Mouse (Mus musculus): ENCODE measurements around the gene Rrp9.
A peak's percentile ranks its signal among the peaks of the same experiment; 100 is the strongest.

Rrp9 gene

GRCm38 (mm10) chr9:106456325-106457162 lies 19.2 kb upstream of the Rrp9 start:
- no peak for DNase-seq (ENCODE audit: low spot score in 2 of 2)

- no peak for DNase-seq (ENCODE audit: low spot score in 2 of 2)
Measured at GRCm38 (mm10) chr9:106457163-106457559, 18.6 kb upstream of the Rrp9 start.

- DNase-seq (ENCODE audit: low spot score in 2 of 2) = no peak
Measured at GRCm38 (mm10) chr9:106457920-106458319, 17.8 kb upstream of the Rrp9 start.

GRCm38 (mm10) chr9:106459946-106460345 lies 15.8 kb upstream of the Rrp9 start:
- DNase-seq (ENCODE audit: low spot score in 2 of 2) = no peak

GRCm38 (mm10) chr9:106460401-106461025 lies 15.2 kb upstream of the Rrp9 start:
- DNase-seq (ENCODE audit: low spot score in 2 of 2) = no peak

- DNase-seq (ENCODE audit: low spot score in 2 of 2) = no peak
Measured at GRCm38 (mm10) chr9:106461026-106461415, 14.7 kb upstream of the Rrp9 start.

- no peak for DNase-seq (ENCODE audit: low spot score in 2 of 2)
Measured at GRCm38 (mm10) chr9:106461641-106462429, 13.9 kb upstream of the Rrp9 start.

- DNase-seq (ENCODE audit: low spot score in 2 of 2) = no peak
Measured at GRCm38 (mm10) chr9:106462430-106462800, 13.3 kb upstream of the Rrp9 start.

GRCm38 (mm10) chr9:106463122-106464063 lies 12.4 kb upstream of the Rrp9 start:
- no peak for DNase-seq (ENCODE audit: low spot score in 2 of 2)

- DNase-seq (ENCODE audit: low spot score in 2 of 2) = peak; percentile 71 to 80
Measured at GRCm38 (mm10) chr9:106464751-106465541, 10.8 kb upstream of the Rrp9 start.

- peak; percentile 57 to 58 for DNase-seq (ENCODE audit: low spot score in 2 of 2)
Measured at GRCm38 (mm10) chr9:106465571-106466200, 10.1 kb upstream of the Rrp9 start, which contains the start of gene Gpr62. Gene Gpr62, minus strand, starts transcription at chr9:106465938.

GRCm38 (mm10) chr9:106466721-106467120 lies 9.0 kb upstream of the Rrp9 start:
- DNase-seq (ENCODE audit: low spot score in 2 of 2) = no peak

- no peak for DNase-seq (ENCODE audit: low spot score in 2 of 2)
Measured at GRCm38 (mm10) chr9:106467746-106468145, 8.0 kb upstream of the Rrp9 start.

GRCm38 (mm10) chr9:106469317-106469716 lies 6.4 kb upstream of the Rrp9 start:
- no peak for DNase-seq (ENCODE audit: low spot score in 2 of 2)

GRCm38 (mm10) chr9:106469776-106470175 lies 6.0 kb upstream of the Rrp9 start:
- no peak for DNase-seq (ENCODE audit: low spot score in 2 of 2)

GRCm38 (mm10) chr9:106470991-106471750 lies 4.6 kb upstream of the Rrp9 start:
- no peak for DNase-seq (ENCODE audit: low spot score in 2 of 2)

GRCm38 (mm10) chr9:106471892-106472291 lies 3.9 kb upstream of the Rrp9 start:
- DNase-seq (ENCODE audit: low spot score in 2 of 2) = no peak

GRCm38 (mm10) chr9:106472321-106472720 lies 3.4 kb upstream of the Rrp9 start:
- DNase-seq (ENCODE audit: low spot score in 2 of 2) = no peak

- peak in 1 of 2 experiments; percentile 0 for DNase-seq (ENCODE audit: low spot score in 2 of 2)
Measured at GRCm38 (mm10) chr9:106473081-106473752, 2.5 kb upstream of the Rrp9 start.

Data from frontal cortex, postnatal 36 days (tissue).